Mouse (Mus musculus) midbrain, embryonic 14.5 days (tissue): Measurements from ENCODE around the gene Cmss1. TPM values are rescaled to one million over a fixed set of nuclear protein-coding genes. Genes with fewer than 3 reads are reported as not detected.

Experiments used
- ATAC-seq: fragments of 200-750 bp; cut with Nextera tagmentation; 2 replicates; pipeline ENCODE4 v1.8.0; 2017; ENCODE audit warnings: moderate number of reproducible peaks, moderate library complexity; ENCODE audit not compliant: low FRiP score, low TSS enrichment
- DNase-seq: peaks from one replicate; pipeline ENCODE4 v3.0.0-alpha.2; 2015
- H3K27ac ChIP-seq: fragments of 300-500 bp; sonication (generic); replicated peaks from 2 replicates; pipeline ENCODE4 v1.5.1; 2014; ENCODE audit warnings: mild to moderate bottlenecking, low read depth, low read length, moderate library complexity
- H3K27me3 ChIP-seq: fragments of 300-500 bp; sonication (generic); 2 replicates; pipeline ENCODE4 v1.6.1; 2014; ENCODE audit warnings: low read length, control low read depth, mixed read lengths; ENCODE audit not compliant: control insufficient read depth, insufficient read depth
- H3K36me3 ChIP-seq: fragments of 300-500 bp; sonication (generic); 2 replicates; pipeline ENCODE4 v1.6.1; 2014; ENCODE audit warnings: low read length, control low read depth; ENCODE audit not compliant: control insufficient read depth, insufficient read depth
- H3K4me1 ChIP-seq: fragments of 300-500 bp; sonication (generic); 2 replicates; pipeline ENCODE4 v1.6.1; 2014; ENCODE audit warnings: mild to moderate bottlenecking, antibody characterized with exemption, low read length, control low read depth; ENCODE audit not compliant: control insufficient read depth, insufficient read depth
- H3K4me2 ChIP-seq: fragments of 300-500 bp; sonication (generic); 2 replicates; pipeline ENCODE4 v1.6.1; 2014; ENCODE audit warnings: mild to moderate bottlenecking, low read length, moderate library complexity
- H3K4me3 ChIP-seq: fragments of 300-500 bp; sonication (generic); replicated peaks from 2 replicates; pipeline ENCODE4 v1.5.1; 2014; ENCODE audit warnings: low read depth, low read length
- H3K9ac ChIP-seq: fragments of 300-500 bp; sonication (generic); replicated peaks from 2 replicates; pipeline ENCODE4 v1.6.1; 2014; ENCODE audit warnings: mild to moderate bottlenecking, low read length, moderate library complexity
- H3K9me3 ChIP-seq: fragments of 300-500 bp; sonication (generic); 2 replicates; pipeline ENCODE4 v1.6.1; 2016; ENCODE audit warnings: low read length, control low read depth, mixed read lengths; ENCODE audit not compliant: control insufficient read depth
- WGBS: fragments of 180-500 bp; shearing (Covaris S2); extraction: QIAGEN DNeasy Blood & Tissue Kit; methylation state at CpG from one replicate; pipeline ENCODE4 v1.1.7; 2014; 5-methylcytosine and 5-hydroxymethylcytosine counted together
- polyA plus RNA-seq: library from polyadenylated mRNA; unstranded; fragments of >200 nt; fragmentation: Nextera tagmentation; extraction: Ambion mirVana; gene quantifications from 2 replicates; pipeline ENCODE4 v1.2.1, GENCODE M21; 2014

Gene Cmss1
- polyA plus RNA-seq, 1 experiment from 2014 or later: 38.2 TPM

- H3K4me3 ChIP-seq: no peak overlapping the region
Observed at GRCm38 (mm10) chr16:57485265-57485664, 121.4 kb downstream of the Cmss1 start.

GRCm38 (mm10) chr16:57484043-57484795 lies 122.4 kb downstream of the Cmss1 start:
- no peak overlapping the region for H3K4me2 ChIP-seq
- DNase-seq (no peak), ATAC-seq (no peak)
- H3K27me3 ChIP-seq: no peaks in the 10 kb centered on the region
- H3K9me3 ChIP-seq: no peaks in the 10 kb centered on the region
- H3K4me1 ChIP-seq: no peaks in the 10 kb centered on the region
- no peak overlapping the region for H3K4me3 ChIP-seq
- H3K27ac ChIP-seq: no peak overlapping the region
- WGBS: 82% methylated on average over 12 of the region's 12 CpGs
- no peaks in the 10 kb centered on the region for H3K36me3 ChIP-seq
- no peak overlapping the region for H3K9ac ChIP-seq

More at GRCm38 (mm10) chr16:57485265-57485664, 121.4 kb downstream of the Cmss1 start:
- Histone ChIP-seq H3K4me2 (no peak overlapping the region), H3K36me3 (no peaks in the 10 kb centered on the region), H3K9me3 (no peaks in the 10 kb centered on the region), H3K9ac (no peak overlapping the region), H3K4me1 (no peaks in the 10 kb centered on the region), H3K27ac (no peak overlapping the region), H3K27me3 (no peaks in the 10 kb centered on the region)
- DNase-seq (no peak), ATAC-seq (no peak)
- 91% methylated on average over 9 of the region's 9 CpGs for WGBS

GRCm38 (mm10) chr16:57483503-57483902 lies 123.2 kb downstream of the Cmss1 start:
- WGBS: 96% methylated on average over 2 of the region's 2 CpGs
- ATAC-seq: no peak
- Histone ChIP-seq H3K9me3 (no peaks in the 10 kb centered on the region), H3K4me3 (no peak overlapping the region), H3K4me2 (no peak overlapping the region), H3K27me3 (no peaks in the 10 kb centered on the region), H3K36me3 (no peaks in the 10 kb centered on the region), H3K9ac (no peak overlapping the region), H3K27ac (no peak overlapping the region), H3K4me1 (no peaks in the 10 kb centered on the region)
- no peak for DNase-seq

- no peak for DNase-seq
- Histone ChIP-seq H3K9ac (no peak overlapping the region), H3K9me3 (no peaks in the 10 kb centered on the region), H3K4me2 (no peak overlapping the region), H3K4me3 (no peak overlapping the region), H3K4me1 (no peaks in the 10 kb centered on the region), H3K36me3 (no peaks in the 10 kb centered on the region), H3K27ac (no peak overlapping the region), H3K27me3 (no peaks in the 10 kb centered on the region)
- ATAC-seq: no peak
- WGBS: 86% methylated on average over 4 of the region's 4 CpGs
Observed at GRCm38 (mm10) chr16:57482911-57483310, 123.8 kb downstream of the Cmss1 start.

GRCm38 (mm10) chr16:57482264-57482663 lies 124.4 kb downstream of the Cmss1 start:
- Histone ChIP-seq H3K27me3 (no peaks in the 10 kb centered on the region), H3K36me3 (no peaks in the 10 kb centered on the region), H3K9me3 (no peaks in the 10 kb centered on the region), H3K4me3 (no peak overlapping the region), H3K27ac (no peak overlapping the region), H3K4me1 (no peaks in the 10 kb centered on the region), H3K9ac (no peak overlapping the region), H3K4me2 (no peak overlapping the region)
- no peak for DNase-seq
- 69% methylated on average over 6 of the region's 6 CpGs for WGBS
- no peak for ATAC-seq

- Histone ChIP-seq H3K27me3 (no peaks in the 10 kb centered on the region), H3K4me3 (no peak overlapping the region), H3K36me3 (no peaks in the 10 kb centered on the region), H3K9ac (no peak overlapping the region), H3K4me1 (no peaks in the 10 kb centered on the region), H3K9me3 (peaks cover 7% of the 10 kb centered on the region; the same call in 1 of the 2 replicates), H3K4me2 (no peak overlapping the region), H3K27ac (no peak overlapping the region)
- 72% methylated on average over 5 of the region's 5 CpGs for WGBS
- peak; percentile 59 for DNase-seq
- ATAC-seq: peak; percentile 62
Observed at GRCm38 (mm10) chr16:57479776-57480175, 126.9 kb downstream of the Cmss1 start.

GRCm38 (mm10) chr16:57478451-57478850 lies 128.2 kb downstream of the Cmss1 start:
- H3K4me1 ChIP-seq: no peaks in the 10 kb centered on the region
- no peaks in the 10 kb centered on the region for H3K27me3 ChIP-seq
- DNase-seq (no peak), ATAC-seq (no peak)
- peaks cover 7% of the 10 kb centered on the region; the same call in 1 of the 2 replicates for H3K9me3 ChIP-seq
- H3K9ac ChIP-seq: no peak overlapping the region
- H3K36me3 ChIP-seq: no peaks in the 10 kb centered on the region
- WGBS: 94% methylated on average over 2 of the region's 2 CpGs
- no peak overlapping the region for H3K27ac ChIP-seq
- no peak overlapping the region for H3K4me2 ChIP-seq
- no peak overlapping the region for H3K4me3 ChIP-seq

GRCm38 (mm10) chr16:57473415-57474085 lies 133.1 kb downstream of the Cmss1 start:
- Histone ChIP-seq H3K27me3 (no peaks in the 10 kb centered on the region), H3K9me3 (peaks cover 7% of the 10 kb centered on the region; the same call in 1 of the 2 replicates), H3K4me3 (no peak overlapping the region), H3K27ac (no peak overlapping the region), H3K4me1 (no peaks in the 10 kb centered on the region), H3K9ac (no peak overlapping the region), H3K36me3 (no peaks in the 10 kb centered on the region), H3K4me2 (no peak overlapping the region)
- ATAC-seq (no peak), DNase-seq (no peak)
- WGBS: 44% methylated on average over 10 of the region's 10 CpGs

GRCm38 (mm10) chr16:57471071-57471470 lies 135.6 kb downstream of the Cmss1 start:
- Histone ChIP-seq H3K27me3 (no peaks in the 10 kb centered on the region), H3K27ac (no peak overlapping the region), H3K4me3 (no peak overlapping the region), H3K9me3 (no peaks in the 10 kb centered on the region), H3K36me3 (no peaks in the 10 kb centered on the region), H3K4me2 (no peak overlapping the region), H3K4me1 (no peaks in the 10 kb centered on the region), H3K9ac (no peak overlapping the region)
- no peak for ATAC-seq
- no peak for DNase-seq
